Mouse (Mus musculus): ENCODE results near the gene Ston1.

- TF ChIP-seq CTCF (IDR thresholded peaks at IDR 0.05; ENCODE audit: control insufficient read depth, insufficient read depth, low read length) (no peak), POLR2A (IDR thresholded peaks at IDR 0.05; ENCODE audit: borderline replicate concordance, control insufficient read depth, low read depth, low read length) (no peak)
These were observed 11.9 kb downstream of the Ston1 start for GRCm38 (mm10) chr17:88609361-88609760.
